Mouse (Mus musculus) hindbrain, embryonic 12.5 days (tissue): ENCODE measurements at regions not wholly inside any gene's neighbourhood (a gene's known extent, or its start where the extent isn't known, plus 50 kb on each side); places are given as distances from the start of the nearest gene placed in this dataset.

Source experiments
- ATAC-seq: fragments of 200-750 bp; cut with Nextera tagmentation; 2 replicates; pipeline ENCODE4 v1.8.0; 2017; ENCODE audit warnings: moderate TSS enrichment; ENCODE audit not compliant: low FRiP score
- H3K27ac ChIP-seq: fragments of 300-500 bp; sonication (generic); 2 replicates; pipeline ENCODE4 v1.5.1; 2016; ENCODE audit warnings: mild to moderate bottlenecking
- H3K27me3 ChIP-seq: fragments of 300-500 bp; sonication (generic); 2 replicates; pipeline ENCODE4 v1.6.1; 2016; ENCODE audit warnings: mild to moderate bottlenecking
- H3K36me3 ChIP-seq: fragments of 300-500 bp; sonication (generic); 2 replicates; pipeline ENCODE4 v1.6.1; 2016; ENCODE audit warnings: mild to moderate bottlenecking
- H3K4me1 ChIP-seq: fragments of 300-500 bp; sonication (generic); 2 replicates; pipeline ENCODE4 v1.6.1; 2016
- H3K4me2 ChIP-seq: fragments of 300-500 bp; sonication (generic); replicated peaks from 2 replicates; pipeline ENCODE4 v1.6.1; 2016; ENCODE audit warnings: mild to moderate bottlenecking
- H3K4me3 ChIP-seq: fragments of 300-500 bp; sonication (generic); 2 replicates; pipeline ENCODE4 v1.5.1; 2016; ENCODE audit warnings: mild to moderate bottlenecking
- H3K9ac ChIP-seq: fragments of 300-500 bp; sonication (generic); 2 replicates; pipeline ENCODE4 v1.6.1; 2016; ENCODE audit warnings: mild to moderate bottlenecking, moderate library complexity
- H3K9me3 ChIP-seq: fragments of 300-500 bp; sonication (generic); replicated peaks from 2 replicates; pipeline ENCODE4 v1.6.1; 2016; ENCODE audit warnings: mild to moderate bottlenecking
- WGBS: fragments of 180-500 bp; shearing (Covaris S2); methylation state at CpG from one replicate; pipeline ENCODE4 v1.1.7; 2016; 5-methylcytosine and 5-hydroxymethylcytosine counted together

GRCm38 (mm10) chr3:16941146-16941545 is 934.9 kb upstream of the Gm5150 start:
- Histone ChIP-seq H3K27ac (peak overlapping the region; percentile 89), H3K9ac (no peak overlapping the region), H3K4me1 (peaks cover 3% of the 10 kb centered on the region; the same call in 1 of the 2 replicates), H3K27me3 (no peaks in the 10 kb centered on the region), H3K9me3 (no peaks in the 10 kb centered on the region), H3K4me2 (peak overlapping the region; percentile 17), H3K4me3 (no peak overlapping the region), H3K36me3 (no peaks in the 10 kb centered on the region)
- no peak for ATAC-seq
- 9% methylated on average over 4 of the region's 4 CpGs for WGBS

- no peaks in the 10 kb centered on the region for H3K27me3 ChIP-seq
- no peaks in the 10 kb centered on the region for H3K9me3 ChIP-seq
- 48% methylated on average over 6 of the region's 6 CpGs for WGBS
- no peak overlapping the region for H3K4me2 ChIP-seq
- peak; percentile 65 for ATAC-seq
- H3K4me1 ChIP-seq, result peaks cover 3% of the 10 kb centered on the region; the same call in 1 of the 2 replicates
- no peak overlapping the region for H3K9ac ChIP-seq
- no peaks in the 10 kb centered on the region for H3K36me3 ChIP-seq
- H3K4me3 ChIP-seq, result no peak overlapping the region
- peak overlapping the region; percentile 89 for H3K27ac ChIP-seq
Measured at GRCm38 (mm10) chr3:16939533-16939932, 933.3 kb upstream of the Gm5150 start.

GRCm38 (mm10) chr3:16939127-16939526 is 932.9 kb upstream of the Gm5150 start:
- no peaks in the 10 kb centered on the region for H3K27me3 ChIP-seq
- ATAC-seq, result peak; percentile 26; the same call in 1 of the 2 replicates
- H3K9me3 ChIP-seq, result no peaks in the 10 kb centered on the region
- H3K4me1 ChIP-seq, result peaks cover 3% of the 10 kb centered on the region; the same call in 1 of the 2 replicates
- WGBS, result 66% methylated on average over 5 of the region's 5 CpGs
- H3K9ac ChIP-seq, result no peak overlapping the region
- H3K27ac ChIP-seq, result peak overlapping the region; percentile 89
- no peaks in the 10 kb centered on the region for H3K36me3 ChIP-seq
- H3K4me3 ChIP-seq, result no peak overlapping the region
- H3K4me2 ChIP-seq, result peak overlapping the region; percentile 36

DNA sequence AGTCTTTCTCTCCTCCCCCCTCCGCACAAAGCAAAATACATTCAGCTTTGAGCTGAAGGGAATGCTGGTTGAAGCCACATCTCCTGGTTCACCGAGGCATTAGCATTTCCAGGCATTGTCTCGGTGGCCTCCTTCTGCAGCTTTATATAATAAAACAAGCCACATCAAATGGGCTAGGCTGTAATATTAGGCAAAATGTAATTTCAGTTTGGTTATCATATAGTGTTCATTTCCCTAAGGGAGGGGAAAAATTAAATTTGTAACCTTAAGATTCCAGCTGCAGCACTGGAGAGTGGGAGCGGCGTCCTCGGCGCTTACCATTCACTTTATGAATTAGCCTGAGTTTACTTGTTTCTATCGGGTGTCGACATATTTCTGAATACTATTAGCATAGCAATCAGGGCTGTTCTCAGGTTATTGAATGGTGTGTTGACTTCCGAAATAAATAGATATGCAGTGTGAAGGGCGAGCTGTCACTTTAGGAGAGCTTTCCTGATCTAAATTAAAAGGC is 932.3 kb upstream of the Gm5150 start:
- Histone ChIP-seq H3K4me3 (0 out of 2 replicates have a peak overlapping the region, but pooled peaks have one; percentile 8), H3K9ac (no peak overlapping the region)

DNA sequence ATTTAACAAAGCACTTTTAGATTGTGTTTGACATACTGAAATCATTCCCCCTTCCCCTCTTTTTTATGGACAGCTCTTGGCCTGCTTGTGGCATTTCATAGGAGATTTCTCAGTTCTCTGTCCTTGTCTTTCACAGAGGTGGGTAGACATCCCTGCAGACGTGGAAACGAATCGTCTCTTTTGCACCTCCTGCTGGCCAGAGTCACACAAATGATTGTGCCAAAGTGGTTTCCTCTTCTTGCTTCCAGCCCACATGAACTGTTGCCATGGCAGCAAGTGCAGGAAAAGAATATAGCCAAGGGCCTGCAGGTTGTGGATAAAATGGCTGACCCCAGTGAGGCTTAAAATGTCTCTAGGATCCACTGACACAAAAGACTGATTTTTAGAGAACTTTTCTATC is 924.1 kb upstream of the Gm5150 start:
- 34% methylated on average over 3 of the region's 3 CpGs for WGBS
- no peak overlapping the region for H3K4me3 ChIP-seq
- H3K27me3 ChIP-seq, result no peaks in the 10 kb centered on the region
- peak; percentile 73 for ATAC-seq
- H3K9me3 ChIP-seq, result no peaks in the 10 kb centered on the region
- no peak overlapping the region for H3K4me2 ChIP-seq
- no peaks in the 10 kb centered on the region for H3K36me3 ChIP-seq
- no peak overlapping the region for H3K9ac ChIP-seq
- no peaks in the 10 kb centered on the region for H3K4me1 ChIP-seq
- H3K27ac ChIP-seq, result 0 out of 2 replicates have a peak overlapping the region, but pooled peaks have one; percentile 4

More for the DNA sequence above, 932.3 kb upstream of the Gm5150 start:
- Histone ChIP-seq H3K4me1 (peaks cover 3% of the 10 kb centered on the region; the same call in 1 of the 2 replicates), H3K4me2 (peak overlapping the region; percentile 36), H3K36me3 (no peaks in the 10 kb centered on the region), H3K27me3 (no peaks in the 10 kb centered on the region), H3K27ac (peak overlapping the region; percentile 89), H3K9me3 (no peaks in the 10 kb centered on the region)
- 36% methylated on average over 11 of the region's 11 CpGs for WGBS
- ATAC-seq, result peak; percentile 77

DNA sequence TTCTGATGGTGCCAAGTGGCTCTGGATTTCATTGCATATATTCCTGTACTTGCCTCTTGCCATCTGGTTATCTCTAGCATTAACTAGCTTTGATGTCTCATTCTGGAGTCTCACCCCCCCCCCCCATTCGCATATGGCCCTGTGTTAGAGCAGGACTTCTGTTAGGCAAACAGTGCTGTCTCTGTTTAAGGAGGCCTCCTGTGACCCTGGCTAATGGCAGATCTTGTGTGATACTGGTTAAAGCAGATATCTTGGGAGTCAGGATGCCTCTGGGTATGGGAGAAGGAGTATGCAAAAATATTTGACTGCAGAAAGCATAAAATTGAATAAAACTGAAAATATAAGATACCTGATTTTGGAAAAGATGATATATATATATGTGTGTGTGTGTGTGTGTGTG is 923.6 kb upstream of the Gm5150 start:
- peak; percentile 54 for ATAC-seq
- no peaks in the 10 kb centered on the region for H3K4me1 ChIP-seq
- no peaks in the 10 kb centered on the region for H3K27me3 ChIP-seq
- no peak overlapping the region for H3K27ac ChIP-seq
- no peaks in the 10 kb centered on the region for H3K36me3 ChIP-seq
- WGBS, result 80% methylated on average over 1 of the region's 1 CpGs
- no peak overlapping the region for H3K9ac ChIP-seq
- H3K4me2 ChIP-seq, result no peak overlapping the region
- no peak overlapping the region for H3K4me3 ChIP-seq
- no peaks in the 10 kb centered on the region for H3K9me3 ChIP-seq

DNA sequence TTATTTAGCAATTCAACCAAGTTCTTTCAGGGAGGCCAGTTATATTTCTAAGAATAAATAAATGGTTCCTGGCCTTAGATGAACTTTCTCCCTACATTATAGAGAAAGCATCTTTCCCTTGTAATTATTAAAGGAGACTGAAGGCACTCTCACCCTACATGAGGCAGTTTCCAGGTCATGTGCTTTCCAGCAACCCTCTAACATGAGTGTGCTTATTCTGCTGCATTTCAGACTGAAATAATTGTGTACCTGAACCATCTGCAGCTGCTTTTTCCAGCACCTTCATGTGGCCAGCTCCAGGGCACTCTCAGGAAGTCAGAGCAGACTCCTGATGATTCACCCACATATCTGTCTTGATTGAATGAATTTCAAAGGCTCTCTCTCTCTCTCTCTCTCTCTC is 917.8 kb upstream of the Gm5150 start:
- ATAC-seq, result no peak
- Histone ChIP-seq H3K9ac (no peak overlapping the region), H3K27ac (no peak overlapping the region; the same call in 1 of the 2 replicates), H3K36me3 (no peaks in the 10 kb centered on the region), H3K4me1 (peaks cover 9% of the 10 kb centered on the region; the same call in 1 of the 2 replicates), H3K9me3 (no peaks in the 10 kb centered on the region), H3K27me3 (no peaks in the 10 kb centered on the region), H3K4me2 (no peak overlapping the region), H3K4me3 (no peak overlapping the region)

- H3K36me3 ChIP-seq, result no peaks in the 10 kb centered on the region
- H3K27ac ChIP-seq, result no peak overlapping the region
- peaks cover 9% of the 10 kb centered on the region; the same call in 1 of the 2 replicates for H3K4me1 ChIP-seq
- H3K9me3 ChIP-seq, result no peaks in the 10 kb centered on the region
- H3K9ac ChIP-seq, result no peak overlapping the region
- peak; percentile 70 for ATAC-seq
- H3K4me2 ChIP-seq, result no peak overlapping the region
- H3K4me3 ChIP-seq, result no peak overlapping the region
- no peaks in the 10 kb centered on the region for H3K27me3 ChIP-seq
Measured at GRCm38 (mm10) chr3:16923234-16923914, 917.1 kb upstream of the Gm5150 start.

DNA sequence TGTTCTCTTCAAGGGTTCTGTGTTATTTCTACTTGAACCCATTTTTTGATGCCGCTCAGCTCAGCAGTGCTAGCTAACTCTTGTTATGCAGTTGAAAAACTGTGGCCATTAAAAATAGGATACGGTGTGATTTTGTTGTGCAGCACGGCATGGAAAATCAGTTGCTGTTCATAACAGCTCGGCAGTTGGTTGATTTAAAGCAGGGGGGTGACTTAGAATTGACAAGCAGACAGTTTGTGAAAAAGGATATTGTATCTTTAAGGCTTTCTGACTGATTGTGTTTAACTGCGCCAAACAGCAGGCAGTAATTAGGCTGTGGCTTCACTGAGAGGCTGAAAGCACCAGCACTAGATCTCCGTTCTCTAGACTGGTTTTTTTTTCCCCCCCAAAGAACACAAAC is 915.1 kb upstream of the Gm5150 start:
- H3K27ac ChIP-seq, result 0 out of 2 replicates have a peak overlapping the region, but pooled peaks have one; percentile 35
- H3K4me2 ChIP-seq, result 0 out of 2 replicates have a peak overlapping the region, but pooled peaks have one; percentile 3
- peaks cover 9% of the 10 kb centered on the region; the same call in 1 of the 2 replicates for H3K4me1 ChIP-seq
- WGBS, result 36% methylated on average over 6 of the region's 6 CpGs
- H3K36me3 ChIP-seq, result no peaks in the 10 kb centered on the region
- no peaks in the 10 kb centered on the region for H3K27me3 ChIP-seq
- no peak overlapping the region for H3K9ac ChIP-seq
- H3K4me3 ChIP-seq, result no peak overlapping the region
- H3K9me3 ChIP-seq, result no peaks in the 10 kb centered on the region
- peak; percentile 21; the same call in 1 of the 2 replicates for ATAC-seq

GRCm38 (mm10) chr3:16918374-16918773 is 912.1 kb upstream of the Gm5150 start:
- Histone ChIP-seq H3K36me3 (no peaks in the 10 kb centered on the region), H3K4me2 (no peak overlapping the region), H3K9ac (no peak overlapping the region), H3K4me1 (peaks cover 7% of the 10 kb centered on the region; the same call in 1 of the 2 replicates), H3K27ac (no peak overlapping the region), H3K9me3 (no peaks in the 10 kb centered on the region), H3K4me3 (no peak overlapping the region), H3K27me3 (no peaks in the 10 kb centered on the region)
- peak; percentile 66; the same call in 1 of the 2 replicates for ATAC-seq
- 78% methylated on average over 2 of the region's 2 CpGs for WGBS

DNA sequence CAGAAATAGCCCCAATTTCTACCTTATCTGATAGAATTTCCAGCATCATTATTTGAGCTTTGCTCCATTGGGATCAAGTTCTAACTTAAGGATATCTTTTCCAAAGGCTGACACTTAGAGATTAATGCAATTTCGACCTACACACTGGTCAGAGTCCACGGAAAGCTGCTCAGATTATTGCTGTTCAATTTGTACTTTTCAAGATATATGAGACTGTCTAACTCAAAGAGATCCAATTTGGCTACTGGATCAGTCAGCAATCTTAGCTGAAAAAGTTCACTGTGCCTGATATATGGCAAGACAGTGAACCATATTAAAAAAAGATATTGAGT is 909.8 kb upstream of the Gm5150 start:
- Histone ChIP-seq H3K9ac (no peak overlapping the region), H3K9me3 (no peaks in the 10 kb centered on the region), H3K36me3 (no peaks in the 10 kb centered on the region), H3K4me2 (no peak overlapping the region), H3K27me3 (no peaks in the 10 kb centered on the region), H3K4me1 (no peaks in the 10 kb centered on the region), H3K27ac (no peak overlapping the region), H3K4me3 (no peak overlapping the region)
- WGBS, result 71% methylated on average over 2 of the region's 2 CpGs
- ATAC-seq, result no peak

GRCm38 (mm10) chr3:16915389-16916071 is 909.3 kb upstream of the Gm5150 start:
- Histone ChIP-seq H3K27ac (no peak overlapping the region), H3K4me2 (no peak overlapping the region), H3K9ac (no peak overlapping the region), H3K36me3 (no peaks in the 10 kb centered on the region), H3K4me1 (no peaks in the 10 kb centered on the region), H3K9me3 (no peaks in the 10 kb centered on the region), H3K27me3 (no peaks in the 10 kb centered on the region), H3K4me3 (no peak overlapping the region)
- WGBS, result 88% methylated on average over 2 of the region's 2 CpGs
- ATAC-seq, result no peak
